Mouse (Mus musculus) ES-Bruce4 (cell line): ENCODE data around the gene Jkamp. TPM values are rescaled to one million over a fixed set of nuclear protein-coding genes. Genes with fewer than 3 reads are reported as not detected.

Experiments
- H3K27ac ChIP-seq: 2 replicates; pipeline ENCODE4 v1.5.1; 2012; ENCODE audit warnings: low read length, inconsistent platforms; ENCODE audit not compliant: insufficient read depth
- H3K27me3 ChIP-seq: 2 replicates; pipeline ENCODE4 v1.6.1; 2012; ENCODE audit warnings: mild to moderate bottlenecking, low read length, inconsistent platforms; ENCODE audit not compliant: control insufficient read depth, poor library complexity, insufficient read depth, severe bottlenecking
- H3K36me3 ChIP-seq: 2 replicates; pipeline ENCODE4 v1.6.1; 2012; ENCODE audit warnings: inconsistent platforms, mild to moderate bottlenecking, low read length, moderate library complexity; ENCODE audit not compliant: control insufficient read depth, poor library complexity, insufficient read depth, severe bottlenecking
- H3K4me1 ChIP-seq: one replicate; pipeline ENCODE4 v1.8.1; 2011; ENCODE audit warnings: low read length; ENCODE audit not compliant: control insufficient read depth, insufficient read depth
- H3K4me3 ChIP-seq: 2 replicates; pipeline ENCODE4 v1.5.1; 2011; ENCODE audit warnings: low read depth, mild to moderate bottlenecking, low read length
- H3K9ac ChIP-seq: 2 replicates; pipeline ENCODE4 v1.6.1; 2012; ENCODE audit warnings: low read depth, mild to moderate bottlenecking, inconsistent platforms; ENCODE audit not compliant: poor library complexity, severe bottlenecking
- H3K9me3 ChIP-seq: replicated peaks from 2 replicates; pipeline ENCODE4 v1.6.1; 2012; ENCODE audit warnings: mild to moderate bottlenecking, low read length, inconsistent platforms; ENCODE audit not compliant: control insufficient read depth, poor library complexity, insufficient read depth, severe bottlenecking
- CTCF ChIP-seq: IDR thresholded peaks from one replicate; pipeline ENCODE4 v1.8.1; 2011; ENCODE audit warnings: low read depth, low read length
- EP300 ChIP-seq: IDR thresholded peaks from 2 replicates; pipeline ENCODE4 v1.6.1; 2011; ENCODE audit warnings: low read depth, low read length; ENCODE audit not compliant: insufficient read depth
- POLR2A ChIP-seq: IDR thresholded peaks from one replicate; pipeline ENCODE4 v1.8.1; 2011; ENCODE audit warnings: low read length; ENCODE audit not compliant: insufficient read depth
- polyA plus RNA-seq: library from polyadenylated mRNA; stranded (reverse); fragments of >200 nt; gene quantifications from 2 replicates; pipeline ENCODE4 v1.2.4, GENCODE M21; 2011; ENCODE audit warnings: low read depth; ENCODE audit not compliant: missing spikeins, insufficient read depth, insufficient read length

Jkamp gene
- 42.1 and 42.6 TPM in 2 replicates for polyA plus RNA-seq

DNA sequence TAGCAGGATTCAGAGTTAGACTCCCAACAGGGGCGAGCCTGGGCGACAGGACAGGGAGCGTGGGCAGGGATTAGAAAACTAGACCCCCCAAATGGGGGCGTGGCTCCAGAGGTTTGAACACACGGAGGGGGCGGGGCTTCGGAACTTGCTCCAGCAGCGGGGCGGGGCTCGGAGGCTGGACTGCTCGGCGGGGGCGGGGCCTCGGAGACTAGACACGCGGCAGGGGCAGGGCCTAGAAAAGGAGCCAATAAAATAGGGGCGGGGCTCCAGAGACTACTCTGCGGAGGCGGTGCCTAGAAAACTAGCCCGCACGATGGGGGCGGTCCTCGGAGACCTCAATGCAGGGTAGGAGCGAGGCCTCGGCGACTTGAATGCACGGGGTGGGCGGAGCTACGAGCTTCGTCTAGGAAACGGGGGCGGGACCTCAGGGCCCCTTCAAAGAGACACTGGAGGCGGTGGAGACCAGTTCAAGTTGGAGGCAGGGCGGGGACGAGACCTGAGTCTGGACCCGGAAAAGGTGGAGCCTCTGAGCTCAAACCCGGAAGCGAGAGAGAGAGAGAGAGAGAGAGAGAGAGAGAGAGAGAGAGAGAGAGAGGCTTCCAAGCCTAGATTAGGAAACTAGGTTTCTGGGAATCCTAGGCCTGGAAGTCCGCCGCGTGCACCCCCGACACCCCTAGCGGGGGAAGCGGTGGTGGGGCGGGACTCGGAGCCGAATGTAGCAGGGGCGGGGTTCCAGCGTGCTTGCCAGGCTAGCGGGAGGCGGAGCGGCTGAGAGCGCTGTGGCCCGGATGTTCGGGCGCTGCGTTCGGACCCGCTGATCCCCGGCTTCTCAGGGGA, at the start of gene Jkamp, which contains the start of gene L3hypdh:
TSS of gene Jkamp (plus strand) at position 261 of the 837 bp plus-strand sequence.
TSS of gene L3hypdh (minus strand) at position 111 of the 837 bp plus-strand sequence.
- no peak for TF ChIP-seq EP300
- TF ChIP-seq POLR2A = peak; percentile 60
- peaks cover 3% of the 10 kb centered on the region for H3K36me3 ChIP-seq
- H3K27me3 ChIP-seq = no peaks in the 10 kb centered on the region
- no peaks in the 10 kb centered on the region for H3K4me1 ChIP-seq
- peak within 1 kb of the TSS; percentile 79 for H3K4me3 ChIP-seq
- H3K9me3 ChIP-seq = no peaks in the 10 kb centered on the region
- peak within 1 kb of the TSS; percentile 81 for H3K9ac ChIP-seq
- H3K27ac ChIP-seq = peak within 1 kb of the TSS; percentile 64

DNA sequence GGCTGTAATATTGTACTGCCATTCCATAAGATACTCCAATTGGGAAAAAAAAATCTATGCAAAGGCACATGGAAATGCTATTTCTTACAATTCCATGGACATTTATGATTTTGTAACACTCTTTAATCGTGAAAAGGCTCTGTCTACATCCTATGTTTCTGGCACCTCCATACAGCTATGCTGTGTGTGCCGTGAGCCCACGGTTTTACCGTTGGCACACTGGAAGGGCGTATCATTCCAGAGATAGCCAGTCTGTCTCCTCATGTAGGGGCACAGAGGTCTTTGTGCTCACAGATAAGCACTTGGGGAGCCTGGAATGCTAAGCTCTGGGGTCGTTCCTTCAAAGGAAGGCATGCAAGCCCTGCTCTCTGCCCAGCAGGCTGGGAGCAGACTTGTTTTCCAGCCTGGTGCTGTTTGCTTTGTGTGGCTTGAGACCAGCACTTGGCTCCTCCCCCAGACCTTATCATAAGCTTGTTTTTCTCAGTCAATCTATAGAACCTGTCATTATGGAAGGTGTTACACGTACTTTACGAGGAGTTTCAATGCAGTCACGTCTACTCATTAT, 49.2 kb upstream of the Jkamp start:
- TF ChIP-seq POLR2A (no peak), CTCF (no peak), EP300 (no peak)
- no peaks in the 10 kb centered on the region for H3K9me3 ChIP-seq
- no peaks in the 10 kb centered on the region for H3K27me3 ChIP-seq
- H3K27ac ChIP-seq = no peak overlapping the region
- no peaks in the 10 kb centered on the region for H3K4me1 ChIP-seq
- no peak overlapping the region for H3K9ac ChIP-seq
- no peaks in the 10 kb centered on the region for H3K36me3 ChIP-seq
- no peak overlapping the region for H3K4me3 ChIP-seq

DNA sequence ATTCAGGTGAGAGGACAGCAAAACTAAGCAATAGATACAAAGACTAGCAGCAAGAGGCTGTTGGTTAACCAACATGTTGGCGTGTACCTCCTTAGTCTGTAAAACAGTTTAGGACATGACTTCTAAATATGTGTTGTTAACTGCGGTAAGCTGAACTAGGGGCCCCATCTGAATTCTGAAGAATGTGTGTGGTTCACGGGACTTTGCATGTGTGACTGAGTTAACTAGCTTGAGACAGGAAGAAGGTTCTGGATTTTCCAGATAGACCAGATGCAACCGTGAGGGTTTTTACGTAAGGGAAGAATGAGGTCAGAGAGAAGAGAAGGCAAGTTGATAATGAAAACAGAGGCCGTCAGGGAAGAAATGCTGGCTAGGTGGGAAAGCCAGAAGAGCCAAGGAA, 48.3 kb upstream of the Jkamp start:
- no peak overlapping the region for H3K27ac ChIP-seq
- no peaks in the 10 kb centered on the region for H3K36me3 ChIP-seq
- no peak overlapping the region for H3K9ac ChIP-seq
- H3K9me3 ChIP-seq = no peaks in the 10 kb centered on the region
- H3K4me1 ChIP-seq = no peaks in the 10 kb centered on the region
- H3K4me3 ChIP-seq = no peak overlapping the region
- no peaks in the 10 kb centered on the region for H3K27me3 ChIP-seq
- TF ChIP-seq CTCF (no peak), EP300 (no peak), POLR2A (no peak)

DNA sequence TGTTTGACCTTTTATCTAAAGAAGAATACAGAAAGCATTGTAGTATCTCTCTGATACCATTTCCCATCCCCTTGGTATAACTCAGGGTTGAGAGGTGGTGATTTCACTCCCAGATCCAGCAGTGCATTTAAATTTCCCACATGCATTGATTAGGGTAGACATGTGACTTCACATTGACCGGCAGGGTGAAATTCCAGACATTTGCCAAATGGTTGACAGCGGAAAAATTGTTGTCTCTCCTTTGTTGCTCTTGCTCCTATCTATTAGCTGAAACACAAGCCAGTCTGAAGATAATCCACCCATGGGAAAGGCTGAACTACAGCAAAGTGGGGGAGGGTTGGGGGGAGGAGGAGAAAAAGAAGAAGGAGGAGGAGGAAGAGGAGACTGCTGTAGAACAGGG, 46.5 kb upstream of the Jkamp start:
- Histone ChIP-seq H3K9ac (no peak overlapping the region), H3K9me3 (no peaks in the 10 kb centered on the region), H3K4me3 (no peak overlapping the region), H3K4me1 (no peaks in the 10 kb centered on the region), H3K27ac (no peak overlapping the region), H3K27me3 (no peaks in the 10 kb centered on the region), H3K36me3 (no peaks in the 10 kb centered on the region)
- TF ChIP-seq POLR2A (no peak), CTCF (no peak), EP300 (no peak)

DNA sequence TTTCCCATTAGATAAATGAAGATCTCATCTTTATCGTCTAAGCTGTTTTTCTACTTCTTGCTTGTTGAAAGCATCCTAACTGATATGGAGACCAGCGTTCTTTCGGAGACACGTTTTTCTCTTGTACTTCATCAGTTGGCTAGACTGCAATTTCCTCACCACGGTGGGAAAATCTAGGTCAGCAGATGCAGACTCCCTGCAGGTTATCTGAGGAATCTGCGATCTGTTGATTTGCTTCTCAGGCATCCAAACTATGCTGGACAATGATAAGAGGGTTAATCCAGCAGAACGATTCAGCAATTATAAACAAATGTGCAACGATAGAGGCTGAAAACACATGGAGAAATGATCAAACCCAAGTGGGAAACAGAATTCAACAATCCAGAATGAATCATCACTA, 45.9 kb upstream of the Jkamp start:
- Histone ChIP-seq H3K4me1 (no peaks in the 10 kb centered on the region), H3K9me3 (no peaks in the 10 kb centered on the region), H3K9ac (no peak overlapping the region), H3K4me3 (no peak overlapping the region), H3K27me3 (no peaks in the 10 kb centered on the region), H3K36me3 (no peaks in the 10 kb centered on the region), H3K27ac (no peak overlapping the region)
- no peak for TF ChIP-seq POLR2A
- TF ChIP-seq EP300 = no peak
- TF ChIP-seq CTCF = no peak

DNA sequence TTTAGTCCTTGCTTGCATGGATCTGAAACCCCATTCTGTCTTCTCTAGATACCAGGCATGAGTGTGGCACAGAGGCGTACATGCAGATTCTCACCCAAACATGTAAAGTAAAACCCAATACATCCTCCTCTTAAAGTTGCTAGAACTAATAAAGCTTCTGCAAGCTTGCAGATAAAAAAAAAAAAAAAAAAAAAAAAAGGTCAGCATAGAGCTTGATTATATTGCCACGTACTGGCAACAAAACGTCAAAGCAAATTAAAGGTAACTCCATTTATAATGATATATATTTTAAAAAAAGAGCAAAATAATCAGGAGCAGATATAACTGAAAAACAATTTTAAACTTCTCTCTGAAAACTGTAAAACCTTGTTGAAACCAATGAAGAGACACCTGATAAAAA, 44.2 kb upstream of the Jkamp start:
- Histone ChIP-seq H3K27me3 (no peaks in the 10 kb centered on the region), H3K36me3 (no peaks in the 10 kb centered on the region), H3K4me3 (no peak overlapping the region), H3K27ac (no peak overlapping the region), H3K4me1 (no peaks in the 10 kb centered on the region), H3K9ac (no peak overlapping the region), H3K9me3 (no peaks in the 10 kb centered on the region)
- TF ChIP-seq EP300 = no peak
- no peak for TF ChIP-seq CTCF
- TF ChIP-seq POLR2A = no peak
